Mouse (Mus musculus): Measurements from ENCODE around the gene Apba1. TPM values are rescaled to one million over a fixed set of nuclear protein-coding genes. Genes with fewer than 3 reads are reported as not detected.

The Apba1 gene
- polyA plus RNA-seq, 1 experiment from 2014 or later: 0.02 TPM

GRCm38 (mm10) chr19:23886169-23886568 is 127.5 kb downstream of the Apba1 start:
- no peak overlapping the region for H3K4me3 ChIP-seq (replicated peaks)
- 70% methylated on average over 5 of the region's 5 CpGs for WGBS (ENCODE audit: insufficient replicate concordance)

DNA sequence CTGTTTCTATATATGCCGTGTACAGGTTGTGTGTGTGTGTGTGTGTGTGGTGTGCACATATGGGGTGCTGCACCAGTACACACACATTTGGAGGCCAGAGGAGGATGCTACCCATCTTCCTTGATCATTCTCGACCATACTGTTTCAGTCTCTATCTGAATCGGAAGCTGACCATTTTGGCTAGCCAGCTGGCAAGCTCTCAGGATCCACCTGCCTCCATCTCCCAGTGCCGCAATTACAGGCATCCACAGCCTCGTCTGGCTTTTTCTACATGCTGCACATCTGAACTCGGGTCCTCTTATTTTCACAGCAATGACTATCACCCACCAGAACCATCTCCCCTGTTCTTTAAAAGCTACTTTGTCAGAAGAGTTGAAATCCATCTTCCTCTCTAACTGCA is 132.7 kb downstream of the Apba1 start:
- Histone ChIP-seq H3K27ac (no peak overlapping the region), H3K9ac (no peak overlapping the region), H3K27me3 (peaks cover 37% of the 10 kb centered on the region), H3K9me3 (replicated peaks) (no peaks in the 10 kb centered on the region), H3K4me2 (no peak overlapping the region), H3K4me1 (replicated peaks) (no peaks in the 10 kb centered on the region), H3K36me3 (no peaks in the 10 kb centered on the region), H3K4me3 (replicated peaks) (no peak overlapping the region)
- ATAC-seq (ENCODE audit: low read depth) (no peak), DNase-seq (no peak)
- 66% methylated on average over 6 of the region's 6 CpGs for WGBS (ENCODE audit: insufficient replicate concordance)

More at GRCm38 (mm10) chr19:23886169-23886568, 127.5 kb downstream of the Apba1 start:
- Histone ChIP-seq H3K9me3 (replicated peaks) (no peaks in the 10 kb centered on the region), H3K4me1 (replicated peaks) (no peaks in the 10 kb centered on the region), H3K36me3 (no peaks in the 10 kb centered on the region), H3K27me3 (peaks cover 3% of the 10 kb centered on the region; the same call in 1 of the 2 replicates), H3K27ac (no peak overlapping the region), H3K9ac (no peak overlapping the region), H3K4me2 (no peak overlapping the region)
- DNase-seq: no peak
- ATAC-seq (ENCODE audit: low read depth): no peak

DNA sequence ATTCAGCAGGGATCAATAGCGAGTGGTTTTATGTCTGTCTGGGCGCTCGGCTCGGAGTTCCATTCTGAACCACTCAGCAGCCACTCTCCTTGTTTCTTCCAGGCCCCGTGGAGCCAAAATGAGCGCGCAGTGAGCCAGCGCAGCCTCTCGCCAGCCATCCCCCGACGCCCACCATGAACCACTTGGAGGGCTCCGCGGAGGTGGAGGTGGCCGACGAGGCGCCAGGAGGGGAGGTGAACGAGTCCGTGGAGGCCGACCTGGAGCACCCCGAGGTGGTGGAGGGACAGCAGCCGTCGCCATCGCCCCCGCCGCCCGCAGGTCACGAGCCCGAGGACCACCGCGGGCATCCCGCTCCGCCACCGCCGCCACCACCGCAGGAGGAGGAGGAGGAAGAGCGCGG is 133.9 kb downstream of the Apba1 start:
- Histone ChIP-seq H3K4me3 (replicated peaks) (peak overlapping the region; percentile 37), H3K9me3 (replicated peaks) (no peaks in the 10 kb centered on the region), H3K27ac (no peak overlapping the region), H3K4me2 (peak overlapping the region; percentile 46), H3K4me1 (replicated peaks) (no peaks in the 10 kb centered on the region), H3K36me3 (no peaks in the 10 kb centered on the region), H3K27me3 (peaks cover 37% of the 10 kb centered on the region), H3K9ac (no peak overlapping the region)
- DNase-seq (no peak), ATAC-seq (ENCODE audit: low read depth) (no peak)
- 25% methylated on average over 34 of the region's 37 CpGs for WGBS (ENCODE audit: insufficient replicate concordance)

DNA sequence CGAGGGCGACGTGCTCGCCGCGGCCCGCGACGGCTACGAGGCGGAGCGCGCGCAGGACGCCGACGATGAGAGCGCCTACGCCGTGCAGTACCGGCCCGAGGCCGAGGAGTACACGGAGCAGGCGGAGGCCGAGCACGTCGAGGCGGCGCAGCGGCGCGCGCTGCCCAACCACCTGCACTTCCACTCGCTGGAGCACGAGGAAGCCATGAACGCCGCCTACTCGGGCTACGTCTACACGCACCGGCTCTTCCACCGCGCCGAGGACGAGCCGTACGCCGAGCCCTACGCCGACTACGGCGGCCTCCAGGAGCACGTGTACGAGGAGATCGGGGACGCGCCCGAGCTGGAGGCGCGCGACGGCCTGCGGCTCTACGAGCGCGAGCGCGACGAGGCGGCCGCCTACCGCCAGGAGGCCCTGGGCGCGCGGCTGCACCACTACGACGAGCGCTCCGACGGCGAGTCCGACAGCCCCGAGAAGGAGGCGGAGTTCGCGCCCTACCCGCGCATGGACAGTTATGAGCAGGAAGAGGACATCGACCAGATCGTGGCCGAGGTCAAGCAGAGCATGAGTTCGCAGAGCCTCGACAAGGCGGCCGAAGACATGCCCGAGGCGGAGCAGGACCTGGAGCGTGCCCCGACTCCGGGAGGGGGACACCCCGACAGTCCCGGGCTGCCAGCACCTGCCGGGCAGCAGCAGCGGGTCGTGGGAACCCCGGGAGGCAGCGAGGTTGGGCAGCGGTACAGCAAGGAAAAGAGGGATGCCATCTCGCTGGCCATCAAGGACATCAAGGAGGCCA is 134.6 kb downstream of the Apba1 start:
- DNase-seq (no peak), ATAC-seq (ENCODE audit: low read depth) (no peak)
- no peak overlapping the region for H3K9ac ChIP-seq
- H3K27ac ChIP-seq: no peak overlapping the region
- H3K4me2 ChIP-seq: peak overlapping the region; percentile 46
- no peaks in the 10 kb centered on the region for H3K4me1 ChIP-seq (replicated peaks)
- 22% methylated on average over 110 of the region's 110 CpGs for WGBS (ENCODE audit: insufficient replicate concordance)
- H3K9me3 ChIP-seq (replicated peaks): no peaks in the 10 kb centered on the region
- H3K4me3 ChIP-seq (replicated peaks): peak overlapping the region; percentile 37
- H3K27me3 ChIP-seq: peaks cover 37% of the 10 kb centered on the region
- H3K36me3 ChIP-seq: no peaks in the 10 kb centered on the region

GRCm38 (mm10) chr19:23893946-23894345 is 135.3 kb downstream of the Apba1 start:
- no peaks in the 10 kb centered on the region for H3K4me1 ChIP-seq (replicated peaks)
- H3K27ac ChIP-seq: no peak overlapping the region
- no peak overlapping the region for H3K4me3 ChIP-seq (replicated peaks)
- no peaks in the 10 kb centered on the region for H3K9me3 ChIP-seq (replicated peaks)
- no peak overlapping the region for H3K9ac ChIP-seq
- H3K27me3 ChIP-seq: peaks cover 37% of the 10 kb centered on the region
- DNase-seq (no peak), ATAC-seq (ENCODE audit: low read depth) (no peak)
- H3K36me3 ChIP-seq: no peaks in the 10 kb centered on the region
- H3K4me2 ChIP-seq: no peak overlapping the region
- WGBS (ENCODE audit: insufficient replicate concordance): 53% methylated on average over 9 of the region's 9 CpGs

DNA sequence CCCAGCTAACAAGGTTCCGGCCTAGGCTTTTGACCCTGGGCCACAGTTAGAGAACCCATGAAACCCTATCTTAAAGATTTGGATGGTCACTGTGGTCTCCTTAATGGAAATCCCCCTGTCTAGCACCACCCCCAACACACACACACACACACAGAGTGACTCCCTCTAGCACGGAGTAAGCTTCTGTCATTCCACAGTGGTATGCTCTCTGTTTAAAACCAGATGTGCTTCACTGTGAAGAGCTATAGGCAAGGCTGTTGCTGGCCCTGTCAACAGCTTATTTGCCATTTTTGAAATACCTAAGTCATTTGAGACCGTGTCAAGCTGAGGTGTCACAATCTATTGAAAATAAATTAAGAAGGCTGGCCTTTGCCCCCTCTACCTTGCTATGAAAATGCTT is 136.1 kb downstream of the Apba1 start:
- no peaks in the 10 kb centered on the region for H3K36me3 ChIP-seq
- H3K27ac ChIP-seq: no peak overlapping the region
- H3K4me1 ChIP-seq (replicated peaks): no peaks in the 10 kb centered on the region
- no peak overlapping the region for H3K4me2 ChIP-seq
- no peak overlapping the region for H3K4me3 ChIP-seq (replicated peaks)
- no peak for DNase-seq
- ATAC-seq (ENCODE audit: low read depth): no peak
- WGBS (ENCODE audit: insufficient replicate concordance): 57% methylated on average over 3 of the region's 3 CpGs
- H3K27me3 ChIP-seq: peaks cover 37% of the 10 kb centered on the region
- no peaks in the 10 kb centered on the region for H3K9me3 ChIP-seq (replicated peaks)
- H3K9ac ChIP-seq: no peak overlapping the region

DNA sequence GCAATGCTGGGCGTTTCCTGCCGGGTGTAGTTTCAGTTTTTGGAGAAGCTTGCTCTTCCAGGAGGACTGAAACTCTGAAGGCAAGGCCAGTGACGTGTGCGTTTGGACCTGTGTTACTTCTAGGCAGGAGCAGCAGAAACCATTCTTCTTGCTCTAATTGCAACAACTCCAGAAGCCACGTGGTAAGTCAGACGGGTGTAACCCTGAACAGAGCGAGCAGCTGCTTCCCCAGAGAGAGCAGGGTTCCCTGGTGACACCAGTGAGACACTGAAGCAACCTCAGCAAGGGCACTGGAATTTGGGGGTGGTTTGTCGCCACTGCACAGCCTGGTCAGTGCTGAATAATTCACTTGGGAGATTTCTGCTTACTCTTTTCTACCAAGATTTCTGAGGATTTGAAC is 138.2 kb downstream of the Apba1 start:
- Histone ChIP-seq H3K27ac (no peak overlapping the region), H3K27me3 (peaks cover 27% of the 10 kb centered on the region), H3K4me2 (no peak overlapping the region), H3K9ac (no peak overlapping the region), H3K36me3 (no peaks in the 10 kb centered on the region), H3K4me1 (replicated peaks) (no peaks in the 10 kb centered on the region), H3K4me3 (replicated peaks) (no peak overlapping the region), H3K9me3 (replicated peaks) (no peaks in the 10 kb centered on the region)
- DNase-seq (no peak), ATAC-seq (ENCODE audit: low read depth) (no peak)
- WGBS (ENCODE audit: insufficient replicate concordance): 29% methylated on average over 8 of the region's 8 CpGs

GRCm38 (mm10) chr19:23898501-23898900 is 139.8 kb downstream of the Apba1 start:
- ATAC-seq (ENCODE audit: low read depth): no peak
- H3K4me2 ChIP-seq: no peak overlapping the region
- H3K4me1 ChIP-seq (replicated peaks): no peaks in the 10 kb centered on the region
- no peak overlapping the region for H3K4me3 ChIP-seq (replicated peaks)
- 61% methylated on average over 11 of the region's 11 CpGs for WGBS (ENCODE audit: insufficient replicate concordance)
- H3K36me3 ChIP-seq: no peaks in the 10 kb centered on the region
- no peak overlapping the region for H3K9ac ChIP-seq
- H3K27me3 ChIP-seq: peaks cover 11% of the 10 kb centered on the region
- DNase-seq: no peak
- no peak overlapping the region for H3K27ac ChIP-seq
- H3K9me3 ChIP-seq (replicated peaks): no peaks in the 10 kb centered on the region

DNA sequence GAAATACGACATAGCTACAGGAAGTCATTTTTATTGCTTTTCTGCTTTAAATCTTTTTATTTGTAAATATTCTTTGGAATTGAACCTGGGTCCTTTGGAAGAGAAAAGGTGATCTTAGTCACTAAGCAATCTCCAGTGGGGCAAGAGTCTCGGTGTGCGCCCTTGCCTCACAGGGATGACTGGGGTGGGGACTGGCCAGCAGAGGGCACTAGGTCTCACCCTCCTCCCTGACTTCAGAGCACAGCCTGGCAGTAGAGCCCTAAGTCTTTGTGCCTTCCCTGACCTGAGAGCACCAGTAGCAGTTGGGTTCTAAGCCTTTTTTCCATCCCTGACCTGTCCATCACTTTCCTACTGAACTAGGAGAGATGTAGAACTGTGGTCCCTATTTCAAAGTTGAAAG is 142.5 kb downstream of the Apba1 start:
- H3K4me2 ChIP-seq: no peak overlapping the region
- peaks cover under 1% of the 10 kb centered on the region; the same call in 1 of the 2 replicates for H3K27me3 ChIP-seq
- 69% methylated on average over 3 of the region's 3 CpGs for WGBS (ENCODE audit: insufficient replicate concordance)
- ATAC-seq (ENCODE audit: low read depth) (no peak), DNase-seq (no peak)
- no peaks in the 10 kb centered on the region for H3K4me1 ChIP-seq (replicated peaks)
- H3K9ac ChIP-seq: no peak overlapping the region
- H3K9me3 ChIP-seq (replicated peaks): no peaks in the 10 kb centered on the region
- H3K27ac ChIP-seq: no peak overlapping the region
- no peak overlapping the region for H3K4me3 ChIP-seq (replicated peaks)
- no peaks in the 10 kb centered on the region for H3K36me3 ChIP-seq

DNA sequence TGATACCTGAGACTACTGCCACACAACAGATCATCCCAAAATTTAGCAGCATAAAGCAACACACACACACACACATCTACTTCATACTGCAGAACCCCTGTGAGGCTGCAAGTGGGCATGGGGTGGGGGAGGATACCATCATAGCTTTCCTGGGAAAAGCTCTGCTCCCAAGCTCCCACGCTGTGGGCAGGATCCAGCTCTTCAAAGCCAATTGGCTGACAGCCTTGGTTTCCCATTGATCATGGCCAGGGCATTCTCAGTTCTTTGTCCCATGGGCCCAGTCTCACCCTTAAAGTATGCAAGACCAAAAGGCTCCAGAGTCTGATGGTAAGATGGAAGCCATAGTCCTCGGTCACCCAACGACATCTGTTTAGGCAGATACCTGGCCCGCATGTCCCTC is 143.1 kb downstream of the Apba1 start:
- no peaks in the 10 kb centered on the region for H3K4me1 ChIP-seq (replicated peaks)
- no peaks in the 10 kb centered on the region for H3K9me3 ChIP-seq (replicated peaks)
- no peak overlapping the region for H3K4me2 ChIP-seq
- DNase-seq (no peak), ATAC-seq (ENCODE audit: low read depth) (no peak)
- H3K27me3 ChIP-seq: peaks cover 3% of the 10 kb centered on the region; the same call in 1 of the 2 replicates
- WGBS (ENCODE audit: insufficient replicate concordance): 82% methylated on average over 4 of the region's 4 CpGs
- no peak overlapping the region for H3K4me3 ChIP-seq (replicated peaks)
- no peaks in the 10 kb centered on the region for H3K36me3 ChIP-seq
- no peak overlapping the region for H3K27ac ChIP-seq
- H3K9ac ChIP-seq: no peak overlapping the region

DNA sequence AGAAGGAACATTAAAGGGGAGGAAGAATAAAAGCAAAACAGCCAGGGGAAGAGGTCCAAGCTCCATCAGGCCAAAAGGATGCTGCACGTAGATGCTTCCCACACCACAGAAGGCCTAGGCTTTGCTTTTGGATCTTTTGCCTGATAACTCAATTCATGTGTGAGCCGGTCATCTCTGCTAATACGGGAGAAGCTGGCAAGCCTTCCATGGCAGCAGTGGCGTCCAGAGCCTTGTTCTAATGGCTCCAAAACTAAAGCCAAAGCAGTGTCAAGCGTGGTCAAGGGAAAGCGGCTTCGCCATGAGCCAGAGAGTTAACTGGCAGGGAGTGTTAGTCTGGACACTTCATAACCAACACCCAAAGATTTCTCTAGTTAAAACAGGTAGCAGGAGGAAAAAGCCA is 144.4 kb downstream of the Apba1 start:
- Histone ChIP-seq H3K4me1 (replicated peaks) (no peaks in the 10 kb centered on the region), H3K4me3 (replicated peaks) (no peak overlapping the region), H3K4me2 (no peak overlapping the region), H3K27ac (no peak overlapping the region), H3K9ac (no peak overlapping the region), H3K9me3 (replicated peaks) (no peaks in the 10 kb centered on the region), H3K36me3 (no peaks in the 10 kb centered on the region), H3K27me3 (peaks cover 3% of the 10 kb centered on the region; the same call in 1 of the 2 replicates)
- WGBS (ENCODE audit: insufficient replicate concordance): 72% methylated on average over 7 of the region's 7 CpGs
- ATAC-seq (ENCODE audit: low read depth) (no peak), DNase-seq (no peak)

- no peak for DNase-seq
- Histone ChIP-seq H3K4me3 (replicated peaks) (no peak overlapping the region), H3K4me1 (replicated peaks) (no peaks in the 10 kb centered on the region), H3K27ac (no peak overlapping the region), H3K36me3 (no peaks in the 10 kb centered on the region), H3K9ac (no peak overlapping the region), H3K9me3 (replicated peaks) (no peaks in the 10 kb centered on the region), H3K27me3 (peaks cover 3% of the 10 kb centered on the region; the same call in 1 of the 2 replicates), H3K4me2 (no peak overlapping the region)
- no peak for ATAC-seq (ENCODE audit: low read depth)
- 67% methylated on average over 4 of the region's 4 CpGs for WGBS (ENCODE audit: insufficient replicate concordance)
Measured at GRCm38 (mm10) chr19:23904922-23905321, 146.2 kb downstream of the Apba1 start.

All from liver, embryonic 13.5 days (tissue).